Mouse (Mus musculus) forebrain, embryonic 15.5 days (tissue): Measurements from ENCODE around the gene Gng2. TPM values are rescaled to one million over a fixed set of nuclear protein-coding genes. Genes with fewer than 3 reads are reported as not detected.

Experiments
- ATAC-seq: fragments of 200-750 bp; cut with Nextera tagmentation; replicated peaks from 2 replicates; pipeline ENCODE4 v1.8.0; 2017; ENCODE audit warnings: mild to moderate bottlenecking, moderate TSS enrichment, moderate library complexity
- H3K27ac ChIP-seq: fragments of 300-500 bp; sonication (generic); replicated peaks from 2 replicates; pipeline ENCODE4 v1.5.1; 2015; ENCODE audit warnings: mild to moderate bottlenecking, inconsistent platforms
- H3K27me3 ChIP-seq: fragments of 300-500 bp; sonication (generic); 2 replicates; pipeline ENCODE4 v1.6.1; 2015; ENCODE audit warnings: inconsistent platforms
- H3K36me3 ChIP-seq: fragments of 300-500 bp; sonication (generic); 2 replicates; pipeline ENCODE4 v1.6.1; 2015; ENCODE audit warnings: mild to moderate bottlenecking, inconsistent platforms
- H3K4me1 ChIP-seq: fragments of 300-500 bp; sonication (generic); 2 replicates; pipeline ENCODE4 v1.6.1; 2015; ENCODE audit warnings: inconsistent platforms
- H3K4me2 ChIP-seq: fragments of 300-500 bp; sonication (generic); replicated peaks from 2 replicates; pipeline ENCODE4 v1.6.1; 2015; ENCODE audit warnings: mild to moderate bottlenecking, inconsistent platforms
- H3K4me3 ChIP-seq: fragments of 300-500 bp; sonication (generic); 2 replicates; pipeline ENCODE4 v1.5.1; 2015; ENCODE audit warnings: mild to moderate bottlenecking, inconsistent platforms
- H3K9ac ChIP-seq: fragments of 300-500 bp; sonication (generic); replicated peaks from 2 replicates; pipeline ENCODE4 v1.6.1; 2015; ENCODE audit warnings: mild to moderate bottlenecking, inconsistent platforms
- H3K9me3 ChIP-seq: fragments of 300-500 bp; sonication (generic); 2 replicates; pipeline ENCODE4 v1.6.1; 2016; ENCODE audit warnings: inconsistent platforms
- WGBS: fragments of 180-500 bp; shearing (Covaris S2); methylation state at CpG from one replicate; pipeline ENCODE4 v1.1.7; 2015; ENCODE audit warnings: mixed read lengths; 5-methylcytosine and 5-hydroxymethylcytosine counted together
- polyA plus RNA-seq: library from polyadenylated mRNA; unstranded; fragments of >200 nt; fragmentation: Nextera tagmentation; extraction: Ambion mirVana; gene quantifications from 2 replicates; pipeline ENCODE4 v1.2.1, GENCODE M21; 2015

Gene Gng2
- polyA plus RNA-seq, 1 experiment from 2014 or later, result 468 TPM

DNA sequence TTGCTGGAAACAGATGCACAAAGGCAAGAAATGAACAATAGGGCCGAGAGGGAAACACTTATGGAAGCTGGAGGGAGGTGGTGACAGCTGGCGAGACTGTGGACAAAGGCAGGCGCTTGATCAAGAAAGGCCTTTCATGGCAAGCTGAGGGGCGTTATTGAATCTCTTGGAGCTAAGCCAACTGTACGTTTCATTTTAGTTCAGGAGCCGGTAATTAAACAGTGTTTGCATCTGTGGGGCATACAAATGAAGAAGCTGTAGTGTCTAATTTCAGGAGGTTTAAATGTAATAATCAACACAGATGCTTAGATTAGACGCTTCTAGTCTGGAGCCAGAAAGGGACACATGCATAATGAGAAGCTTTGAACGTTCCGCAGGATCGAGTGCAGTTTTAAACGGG, 151.9 kb downstream of the Gng2 start:
- no peaks in the 10 kb centered on the region for H3K27me3 ChIP-seq
- no peak overlapping the region; the same call in 1 of the 2 replicates for H3K9ac ChIP-seq
- peaks cover 39% of the 10 kb centered on the region for H3K4me1 ChIP-seq
- H3K27ac ChIP-seq, result peak overlapping the region; percentile 91
- H3K4me3 ChIP-seq, result no peak overlapping the region
- peaks cover 12% of the 10 kb centered on the region for H3K36me3 ChIP-seq
- ATAC-seq, result peak; percentile 63
- H3K4me2 ChIP-seq, result peak overlapping the region; percentile 13
- H3K9me3 ChIP-seq, result no peaks in the 10 kb centered on the region
- WGBS, result 2% methylated on average over 11 of the region's 11 CpGs

DNA sequence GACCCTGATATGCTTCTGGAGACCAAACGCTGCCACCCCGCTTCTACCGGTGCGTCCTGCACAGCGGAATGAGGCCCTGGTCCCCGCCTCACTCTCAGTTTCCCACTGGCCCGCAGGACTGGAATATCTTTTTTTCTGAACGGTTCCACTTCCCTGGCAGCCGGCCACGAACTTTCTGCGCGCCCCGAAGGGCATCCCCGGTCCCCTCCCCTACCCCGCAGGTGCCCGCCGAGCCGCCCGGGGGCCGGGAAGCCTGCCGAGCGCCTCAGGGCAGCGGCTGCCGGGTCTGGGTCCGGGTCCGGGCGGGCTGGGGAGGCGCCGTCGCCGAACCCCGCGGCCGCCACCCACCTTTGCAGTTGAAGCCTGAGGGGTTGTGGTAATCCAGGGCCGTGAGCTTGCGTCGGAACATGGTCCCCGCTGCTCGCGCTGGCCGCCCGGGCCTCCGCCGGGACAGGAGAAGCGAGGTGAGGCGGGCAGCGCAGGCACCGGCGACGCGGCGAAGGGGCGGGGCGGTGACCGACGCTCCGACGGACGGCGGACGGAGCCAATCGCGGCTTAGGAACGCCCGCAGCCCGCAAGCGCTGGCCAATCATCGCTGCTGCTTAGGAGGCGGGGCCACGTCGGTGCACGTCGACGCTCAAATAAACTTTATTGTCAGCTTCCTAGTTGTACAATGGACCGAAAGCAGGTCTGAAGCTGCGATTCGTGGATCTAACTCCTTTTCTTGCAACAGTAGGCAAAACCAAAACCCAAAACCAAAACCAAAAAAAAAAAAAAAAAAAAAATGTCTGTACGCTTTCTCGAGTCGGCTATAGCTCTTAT, 153.9 kb downstream of the Gng2 start, which contains the start of gene Rtraf:
TSS of gene Rtraf (minus strand) at position 504 of the 822 bp plus-strand sequence.
- Histone ChIP-seq H3K9ac (peak within 1 kb of the TSS; percentile 92), H3K27ac (peak within 1 kb of the TSS; percentile 91), H3K27me3 (no peaks in the 10 kb centered on the region), H3K4me3 (peak within 1 kb of the TSS; percentile 93), H3K36me3 (peaks cover 29% of the 10 kb centered on the region), H3K4me2 (peak within 1 kb of the TSS; percentile 76), H3K9me3 (no peaks in the 10 kb centered on the region), H3K4me1 (peaks cover 47% of the 10 kb centered on the region)
- ATAC-seq, result peak; percentile 97
- under 1% methylated on average over 80 of the region's 80 CpGs for WGBS

Other genes starting within 250 kb of the Gng2 start
- 22.2 and 29.9 TPM in 2 replicates for gene Nid2, start 226.4 kb downstream of the Gng2 start, polyA plus RNA-seq
- 188 and 190 TPM in 2 replicates for gene Rtraf, start 153.8 kb downstream of the Gng2 start, polyA plus RNA-seq
- 15.0 and 15.4 TPM in 2 replicates for gene Saysd1, start 160.9 kb upstream of the Gng2 start, polyA plus RNA-seq
- gene Kcnk5, start 204.2 kb upstream of the Gng2 start, polyA plus RNA-seq, result 3.3 TPM in 2 replicates